Mouse (Mus musculus): ENCODE measurements around the gene Esyt3.

Esyt3 gene

GRCm38 (mm10) chr9:99357921-99358692 lies at the start of gene Esyt3:
Esyt3 (minus strand) TSS chr9:99358557.
- no peak for DNase-seq (ENCODE audit: low spot score)

DNA sequence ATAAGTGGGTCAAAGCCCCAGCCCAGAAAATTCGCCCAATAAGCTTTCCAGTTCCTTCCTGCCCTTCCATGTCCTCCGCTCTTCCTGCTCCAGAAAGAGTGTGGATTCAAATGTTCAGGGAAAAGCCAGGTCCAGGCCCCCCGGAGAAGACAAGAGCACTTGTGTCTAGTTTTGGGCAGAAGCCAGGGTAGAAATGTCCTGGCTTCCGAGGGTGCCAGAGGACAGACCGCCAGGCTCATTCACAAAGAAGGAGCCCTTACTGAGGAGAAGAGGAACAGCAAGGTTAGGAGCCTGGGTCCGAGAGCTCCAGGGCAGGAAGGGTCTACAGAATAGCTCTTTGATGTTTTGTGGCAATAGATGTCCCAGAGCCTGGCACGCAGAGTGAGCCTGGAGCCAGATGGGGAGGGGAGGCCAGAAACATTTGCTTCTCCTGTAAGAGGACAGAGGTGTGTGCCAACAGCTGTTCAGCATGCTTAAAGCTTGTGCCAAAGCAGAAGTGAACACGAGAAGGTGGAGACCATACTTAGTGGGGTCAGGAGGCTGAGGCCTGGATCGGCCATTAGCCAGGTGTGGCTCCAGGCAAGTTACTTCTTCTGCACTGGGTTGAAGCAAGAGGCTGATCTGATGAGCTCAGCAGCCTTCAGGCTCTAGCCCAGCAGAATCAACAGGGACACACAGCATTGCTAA lies 43.1 kb upstream of the Esyt3 start:
- DNase-seq (ENCODE audit: low spot score) = no peak

DNA sequence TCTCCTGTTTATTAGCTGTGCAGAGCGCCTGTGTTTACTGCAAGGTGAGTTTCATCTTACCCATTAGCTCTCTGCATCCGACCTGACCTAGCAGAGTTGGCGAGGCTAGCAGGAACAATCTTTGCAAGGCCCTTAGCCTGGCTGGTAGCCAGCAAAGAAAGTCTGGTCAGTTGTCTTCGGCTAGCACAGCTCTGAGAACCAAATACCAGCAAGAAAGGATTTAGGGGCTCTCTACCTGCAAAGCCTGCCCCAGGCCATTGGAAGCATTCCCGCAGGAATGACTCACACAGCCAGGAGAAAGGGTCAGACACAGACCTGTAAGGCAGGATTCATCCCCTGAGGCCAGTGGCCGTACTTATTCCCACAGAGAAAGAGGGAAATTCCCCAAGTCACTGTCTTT lies 42.4 kb upstream of the Esyt3 start:
- no peak for DNase-seq (ENCODE audit: low spot score)

- no peak for DNase-seq (ENCODE audit: low spot score)
Measured at GRCm38 (mm10) chr9:99397056-99397815, 38.9 kb upstream of the Esyt3 start.

GRCm38 (mm10) chr9:99394366-99394765 lies 36.0 kb upstream of the Esyt3 start:
- no peak for DNase-seq (ENCODE audit: low spot score)

DNA sequence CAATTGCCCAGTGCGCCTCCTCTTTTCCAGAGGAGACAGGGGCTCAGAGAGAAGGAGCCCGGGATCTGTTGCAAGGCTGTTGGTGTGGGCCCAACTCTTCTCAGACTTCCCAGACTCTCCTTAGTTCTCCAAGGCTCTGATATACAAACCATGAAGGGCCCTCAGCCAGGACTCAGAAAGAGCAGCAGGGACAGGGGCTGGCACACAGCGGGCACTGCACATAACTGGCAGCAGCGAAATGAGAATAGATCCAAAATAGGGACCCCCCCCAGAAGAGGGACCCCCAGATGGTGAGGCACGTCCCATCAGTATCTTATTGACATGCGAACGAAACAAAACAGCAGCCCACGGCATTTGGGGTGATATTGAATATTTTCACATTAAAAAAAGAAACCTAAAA lies 34.8 kb upstream of the Esyt3 start:
- DNase-seq (ENCODE audit: low spot score) = no peak

DNA sequence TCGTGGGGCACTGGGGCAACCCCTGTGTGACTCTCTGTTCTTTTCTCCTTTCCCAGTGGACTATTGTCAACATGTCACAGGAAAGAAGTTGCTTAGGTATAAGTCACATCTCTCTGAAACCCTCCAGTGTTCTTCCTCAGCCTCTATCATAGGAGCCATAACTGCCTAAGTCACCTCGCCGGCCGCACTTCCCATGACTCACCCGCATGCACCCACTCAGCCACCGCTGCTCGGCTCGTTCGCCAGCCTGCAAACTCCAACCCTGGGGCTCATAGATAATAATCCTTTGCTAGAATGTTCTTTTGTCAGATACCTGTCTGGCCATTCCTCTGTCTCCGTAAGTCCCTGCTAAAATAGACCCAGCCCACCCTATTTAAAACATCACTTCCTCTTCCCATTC lies 33.2 kb upstream of the Esyt3 start:
- DNase-seq (ENCODE audit: low spot score) = no peak

DNA sequence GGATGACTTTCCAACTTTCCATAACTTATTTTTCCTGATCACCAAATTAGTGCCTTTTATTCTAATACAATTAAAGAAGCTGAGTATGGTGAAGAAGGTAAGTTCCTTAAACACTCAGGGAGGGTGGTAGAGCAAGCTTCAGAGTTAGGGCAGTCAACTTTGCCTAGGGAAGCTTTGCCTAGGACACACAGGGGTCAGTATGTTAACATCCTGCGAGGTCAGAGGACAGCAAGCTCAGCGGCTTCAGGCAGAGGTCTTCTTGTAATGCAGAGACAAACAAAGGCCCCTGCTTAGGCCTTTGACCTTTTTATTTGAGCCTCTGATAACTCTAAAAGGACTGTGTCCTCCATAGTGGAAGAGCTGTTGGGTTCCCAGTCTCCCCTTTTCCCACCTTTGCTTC lies 32.4 kb upstream of the Esyt3 start:
- DNase-seq (ENCODE audit: low spot score) = no peak

GRCm38 (mm10) chr9:99390201-99390600 lies 31.8 kb upstream of the Esyt3 start:
- no peak for DNase-seq (ENCODE audit: low spot score)

DNA sequence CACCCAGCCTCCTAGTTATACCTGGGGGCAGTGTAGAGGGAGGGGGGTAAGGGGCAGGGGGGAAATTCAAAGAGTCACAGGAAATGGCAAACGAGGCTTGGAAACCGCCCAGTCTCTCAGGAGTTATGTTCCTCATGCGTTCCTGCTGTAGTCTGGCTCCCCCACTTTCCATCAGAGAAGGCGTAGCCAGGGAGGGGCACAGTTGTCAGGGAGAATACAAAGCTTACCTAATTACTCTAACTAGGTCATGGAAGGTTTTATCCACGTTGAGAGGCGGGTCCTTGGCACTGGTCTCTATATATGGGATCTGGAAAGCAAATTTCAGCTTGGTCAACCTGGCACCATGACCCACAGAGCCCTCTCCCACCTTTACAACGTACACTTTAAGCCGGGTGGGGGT lies 31.1 kb upstream of the Esyt3 start:
- no peak for DNase-seq (ENCODE audit: low spot score)

GRCm38 (mm10) chr9:99388856-99389255 lies 30.5 kb upstream of the Esyt3 start:
- no peak for DNase-seq (ENCODE audit: low spot score)

DNA sequence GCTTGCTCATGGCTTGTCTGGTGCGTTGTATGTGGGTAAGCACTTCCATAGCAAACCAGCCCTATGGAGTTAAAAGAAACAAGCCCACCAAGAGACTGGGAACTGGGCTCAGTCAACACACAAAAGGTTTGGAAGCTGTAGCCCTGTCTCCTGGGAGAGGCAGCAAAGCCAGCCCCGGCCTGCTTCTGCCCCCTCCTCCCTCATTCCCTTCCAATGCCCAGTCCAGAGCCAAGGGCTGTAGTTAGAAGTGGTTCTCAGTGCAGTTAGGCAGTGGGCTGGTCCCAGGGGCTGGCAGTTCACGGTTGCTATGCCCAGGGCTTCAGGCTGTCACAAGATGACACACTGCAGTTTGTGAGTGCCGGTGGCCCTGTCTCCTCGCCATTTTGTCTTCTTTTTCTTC lies 29.7 kb upstream of the Esyt3 start:
- DNase-seq (ENCODE audit: low spot score) = no peak

DNA sequence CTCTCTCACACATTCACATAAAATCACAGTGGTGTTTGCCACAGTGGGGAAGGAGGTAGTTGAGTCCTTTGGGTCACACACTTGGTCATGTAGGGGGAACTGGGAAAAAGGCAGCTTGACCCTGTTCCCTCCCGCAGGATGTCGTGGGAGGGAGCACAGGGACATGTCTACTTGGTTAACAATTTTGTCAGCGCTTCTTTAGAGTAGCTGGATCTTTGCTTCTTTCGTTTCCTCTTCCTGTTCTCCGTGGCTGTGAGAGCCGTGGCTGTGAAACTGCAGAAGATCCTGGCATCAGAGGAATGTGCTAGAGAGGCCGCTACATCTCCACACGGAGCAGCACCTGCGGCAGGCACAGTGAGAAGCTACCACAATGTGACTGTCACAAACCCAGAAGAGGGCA lies 24.2 kb upstream of the Esyt3 start:
- DNase-seq (ENCODE audit: low spot score) = no peak

- DNase-seq (ENCODE audit: low spot score) = no peak
Measured at GRCm38 (mm10) chr9:99379194-99379593, 20.8 kb upstream of the Esyt3 start.

DNA sequence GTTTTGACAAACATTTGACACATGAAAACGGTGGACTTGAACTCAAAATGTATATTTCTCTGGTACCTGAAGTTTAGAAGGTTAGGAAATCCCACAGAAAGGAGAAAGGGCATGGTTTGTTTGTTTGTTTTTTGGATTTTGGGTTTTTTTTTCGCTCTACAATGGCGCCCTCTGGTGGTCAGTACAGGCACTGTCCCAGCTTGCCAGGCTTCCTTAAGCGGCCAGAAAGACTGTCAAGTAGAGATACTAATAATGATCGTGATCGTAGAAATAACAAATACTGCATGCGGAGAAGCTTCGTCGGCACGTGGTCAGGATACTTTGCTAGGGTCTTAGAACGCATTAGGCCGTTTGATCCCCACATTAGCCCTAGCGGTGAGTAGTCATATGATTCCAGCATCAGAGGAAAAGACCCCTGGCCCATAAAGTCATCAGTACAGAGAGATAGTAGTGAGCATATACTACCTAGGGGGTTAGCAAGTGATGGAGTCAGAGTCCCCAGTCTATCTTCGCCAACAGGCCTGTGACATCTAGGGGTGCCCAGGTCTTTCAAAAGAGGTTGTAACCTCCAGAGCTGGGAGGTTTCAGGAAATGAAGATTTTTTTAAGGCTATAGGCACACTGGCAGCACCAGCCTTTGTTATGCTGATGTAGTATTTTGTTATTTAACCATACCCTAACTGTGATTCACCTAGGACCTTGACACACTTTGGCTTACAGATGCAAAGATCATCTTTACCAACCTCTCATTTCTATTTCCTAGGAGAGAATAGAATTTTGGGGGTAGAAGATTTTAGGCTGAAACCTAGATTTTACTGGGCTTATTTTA lies 18.4 kb upstream of the Esyt3 start:
- peak; percentile 24 for DNase-seq (ENCODE audit: low spot score)

- DNase-seq (ENCODE audit: low spot score) = no peak
Measured at GRCm38 (mm10) chr9:99368431-99368830, 10.1 kb upstream of the Esyt3 start.

GRCm38 (mm10) chr9:99365906-99366305 lies 7.5 kb upstream of the Esyt3 start:
- DNase-seq (ENCODE audit: low spot score) = no peak

DNA sequence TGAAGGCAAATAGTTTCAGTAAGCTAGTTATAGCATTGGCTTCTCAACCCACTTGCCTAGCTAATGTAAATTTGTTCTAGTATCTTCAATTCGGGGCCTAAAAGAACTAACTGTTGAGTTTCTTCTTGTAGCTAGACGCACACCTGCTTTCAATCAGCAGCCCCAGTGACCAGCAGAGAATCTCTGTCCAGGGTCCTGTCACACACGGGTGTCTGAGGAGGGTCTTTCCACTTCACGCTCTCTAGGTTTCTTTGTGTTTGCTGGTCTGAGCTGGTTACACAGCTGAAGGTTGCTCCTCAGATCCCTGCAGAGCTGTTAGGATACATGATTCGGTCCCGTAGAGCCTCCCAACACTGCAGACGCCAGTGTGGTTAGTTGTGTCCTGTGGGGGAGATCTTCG lies 4.7 kb upstream of the Esyt3 start:
- DNase-seq (ENCODE audit: low spot score) = no peak

- DNase-seq (ENCODE audit: low spot score) = no peak
Measured at GRCm38 (mm10) chr9:99361946-99362345, 3.6 kb upstream of the Esyt3 start.

DNA sequence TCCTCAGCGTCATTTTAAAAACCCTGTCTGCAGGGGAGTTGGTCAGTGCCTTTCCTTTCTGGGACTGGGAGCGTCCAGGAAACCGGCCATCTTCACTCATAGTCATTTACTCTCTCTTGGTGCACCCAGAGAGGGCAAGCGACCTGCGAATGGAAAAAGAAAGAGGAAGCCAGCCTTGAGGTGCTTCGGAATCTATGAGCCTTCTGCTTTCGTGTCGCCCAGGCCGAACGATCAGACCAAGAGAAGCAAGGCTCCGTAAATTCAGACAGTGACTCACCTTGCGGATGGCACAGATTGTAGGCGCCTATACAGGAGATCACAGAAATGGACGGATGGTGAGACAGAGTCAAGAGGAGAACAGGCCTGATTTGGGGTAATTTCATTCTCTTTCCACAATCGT lies 655 bp upstream of the Esyt3 start:
- DNase-seq (ENCODE audit: low spot score) = no peak

DNA sequence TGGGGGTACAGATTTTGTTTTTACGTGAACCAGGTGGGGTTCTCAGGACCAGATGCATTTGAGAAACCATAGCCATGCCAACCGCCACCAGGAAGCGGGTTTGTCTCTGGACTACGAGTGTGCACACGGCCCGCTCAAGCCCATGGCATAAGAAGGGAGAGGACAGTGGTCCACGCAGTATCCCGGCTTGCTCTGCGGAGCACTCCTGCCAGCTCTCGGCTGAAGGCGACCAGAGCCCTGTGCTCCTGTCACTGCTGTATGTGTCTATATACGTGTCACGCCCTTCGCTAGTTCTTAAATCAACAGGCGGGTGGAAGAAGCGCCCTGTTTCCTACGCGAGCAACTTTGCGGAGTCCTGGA lies 816 bp downstream of the Esyt3 start:
- DNase-seq (ENCODE audit: low spot score) = no peak

- DNase-seq (ENCODE audit: low spot score) = no peak
Measured at GRCm38 (mm10) chr9:99355971-99356370, 2.4 kb downstream of the Esyt3 start.
